Mouse (Mus musculus): ENCODE results near the gene Cdk15. TPM values are rescaled to one million over a fixed set of nuclear protein-coding genes. Genes with fewer than 3 reads are reported as not detected.

Gene Cdk15
- total RNA-seq, 4 experiments from 2014 or later, result 0.23 to 0.96 (median 0.59) TPM

DNA sequence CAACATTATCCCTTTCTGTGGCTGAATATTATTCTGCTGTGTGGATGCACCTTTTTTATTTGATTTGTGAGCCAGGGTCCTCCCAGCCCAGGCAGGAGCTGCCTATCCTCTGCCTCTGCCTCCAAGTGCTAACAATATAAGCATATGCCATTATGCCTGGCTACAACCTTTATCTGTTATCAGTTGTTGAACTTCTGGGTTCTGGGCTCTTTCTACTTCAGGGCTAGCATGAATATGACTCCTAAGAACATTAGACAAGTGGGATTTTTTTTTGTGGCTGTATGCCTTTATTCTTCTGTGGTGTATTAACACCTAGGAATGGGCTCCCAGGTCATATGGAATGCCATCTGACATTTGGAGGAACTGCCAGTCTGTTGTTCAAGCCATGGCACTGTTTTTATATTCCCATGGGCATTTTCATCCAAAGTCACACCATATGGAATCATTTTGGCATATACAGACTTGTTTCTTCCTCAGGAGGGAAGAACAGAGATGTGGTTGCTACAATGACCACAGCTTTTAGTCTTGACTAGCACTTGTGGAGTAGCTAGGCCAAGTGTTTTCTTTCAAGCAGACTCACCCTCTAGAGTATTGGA, 113.7 kb downstream of the Cdk15 start:
- no peak for DNase-seq (ENCODE audit: low spot score in 2 of 2)

DNA sequence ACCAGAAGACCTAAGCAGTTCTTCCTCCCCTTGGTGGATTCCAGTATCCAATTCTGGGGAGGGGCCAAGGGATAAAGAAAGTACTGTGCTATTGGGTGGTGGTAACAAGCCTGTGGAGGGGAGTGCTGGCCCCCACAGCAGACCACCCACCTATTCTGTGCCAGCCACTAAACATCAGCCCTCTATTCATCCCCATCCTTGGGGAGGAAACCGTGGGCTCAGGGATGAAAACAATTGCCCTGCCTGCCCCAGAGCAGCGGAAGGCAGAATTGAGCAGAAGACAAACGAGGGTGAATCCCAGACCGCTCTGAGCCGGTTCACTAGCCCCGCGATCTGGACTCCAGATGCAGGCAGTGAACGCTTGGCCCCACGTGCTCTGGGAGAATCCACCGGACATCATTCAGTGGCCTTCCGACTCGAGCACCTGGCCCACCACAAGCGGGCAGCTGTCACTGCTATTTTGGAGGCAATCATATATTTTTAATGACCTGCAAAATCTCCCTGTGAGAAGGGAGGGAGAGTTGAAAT, 119.4 kb downstream of the Cdk15 start:
- no peak for DNase-seq (ENCODE audit: low spot score in 2 of 2)

DNA sequence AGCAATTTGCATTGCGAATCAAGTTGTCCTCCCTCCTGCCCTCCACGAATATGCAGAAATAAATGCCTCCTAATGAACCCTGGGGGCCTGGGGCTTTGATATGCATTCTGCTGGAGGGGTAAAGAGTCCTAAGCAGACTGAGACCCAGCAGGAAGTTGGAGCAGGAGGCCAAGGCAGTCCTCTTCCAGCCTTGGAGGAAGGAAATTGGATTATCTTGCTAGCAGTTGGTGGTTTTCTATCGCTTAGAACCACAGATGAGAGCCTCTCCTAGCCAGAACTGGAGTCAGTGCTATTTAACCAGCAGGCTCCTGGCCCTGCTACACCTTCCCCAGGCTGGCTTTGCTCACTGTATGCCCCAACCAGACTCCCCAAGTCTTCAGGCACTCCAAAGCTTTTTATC, 119.9 kb downstream of the Cdk15 start:
- no peak for DNase-seq (ENCODE audit: low spot score in 2 of 2)

DNA sequence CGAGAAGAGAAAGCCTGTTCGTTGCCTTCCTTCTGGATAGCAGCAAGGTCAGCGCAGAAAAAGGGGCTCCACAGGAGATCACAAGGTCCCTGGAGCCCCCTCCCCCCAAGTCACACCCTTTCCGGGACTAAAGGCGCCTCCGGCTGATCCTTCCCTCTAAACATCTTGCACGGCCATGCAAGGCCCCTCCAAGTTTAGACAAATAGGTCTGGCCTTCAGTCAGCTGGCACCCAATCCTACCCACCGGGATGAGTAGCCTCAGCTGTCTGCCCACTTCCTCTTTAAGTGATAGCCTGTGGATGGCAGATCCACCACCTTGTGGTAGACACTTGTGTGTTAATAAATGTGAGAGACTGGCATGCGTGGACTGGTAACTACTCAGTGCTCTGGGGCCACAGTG, 120.6 kb downstream of the Cdk15 start:
- DNase-seq (ENCODE audit: low spot score in 2 of 2), result no peak

DNA sequence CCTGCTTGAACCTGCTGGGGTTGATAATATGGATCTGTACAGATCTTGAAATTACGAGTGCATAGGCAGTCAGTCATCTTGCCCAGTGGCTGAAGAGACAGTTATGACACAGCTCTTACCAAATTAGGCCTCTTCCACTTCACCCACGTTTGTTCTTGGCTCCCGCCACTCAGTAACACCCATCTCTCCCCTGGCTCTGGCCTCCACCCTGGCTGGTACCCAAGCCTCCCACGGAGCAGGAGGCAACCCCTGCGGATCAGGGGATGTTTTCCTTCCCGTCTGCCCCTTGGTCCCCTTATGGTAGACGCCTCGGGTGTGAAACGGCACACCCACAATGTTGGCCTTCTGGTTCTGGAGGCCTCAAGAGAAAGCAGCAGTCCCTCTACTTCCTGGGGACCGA, 124.2 kb downstream of the Cdk15 start:
- peak in 1 of 2 experiments; percentile 10 for DNase-seq (ENCODE audit: low spot score in 2 of 2)

DNA sequence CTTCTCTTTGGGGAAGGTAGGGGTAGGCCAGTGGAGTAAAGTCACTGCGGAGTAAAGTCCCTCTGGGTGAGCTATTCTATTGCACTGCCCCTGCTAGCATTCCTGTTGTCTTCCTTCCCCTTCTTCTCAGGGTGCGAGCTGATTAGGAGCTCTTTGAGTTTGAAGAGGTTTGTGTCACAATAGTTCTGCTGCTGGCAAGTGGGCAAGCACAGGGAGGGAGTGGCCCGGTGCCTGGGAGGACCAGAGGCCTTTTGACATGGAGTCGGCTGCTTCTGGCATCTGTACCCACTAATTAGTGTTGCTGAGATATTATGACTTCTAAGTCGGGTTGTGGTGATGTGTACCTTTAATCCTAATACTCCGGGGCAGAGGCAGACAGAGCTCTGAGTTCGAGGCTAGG, 124.8 kb downstream of the Cdk15 start:
- no peak for DNase-seq (ENCODE audit: low spot score in 2 of 2)

DNA sequence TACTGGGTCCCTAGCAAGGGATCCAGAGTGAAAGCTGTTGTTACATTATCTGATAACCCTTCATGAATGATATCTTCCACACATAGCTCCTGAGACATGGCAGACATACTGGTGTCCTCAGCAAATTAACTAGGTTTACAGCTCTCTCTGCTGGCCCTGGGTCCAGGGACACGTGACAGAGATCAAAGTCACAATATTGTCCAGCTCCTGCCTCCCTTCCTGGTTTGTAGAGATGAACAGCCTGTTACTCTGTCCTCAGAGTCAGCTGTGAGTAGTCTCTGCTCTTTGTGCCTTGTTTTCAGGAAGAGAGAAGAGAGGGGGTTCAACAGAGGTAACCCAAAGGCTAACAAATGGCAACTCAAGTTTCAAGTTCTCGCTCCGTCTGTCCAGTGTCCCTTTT, 125.8 kb downstream of the Cdk15 start:
- DNase-seq (ENCODE audit: low spot score in 2 of 2), result no peak

DNA sequence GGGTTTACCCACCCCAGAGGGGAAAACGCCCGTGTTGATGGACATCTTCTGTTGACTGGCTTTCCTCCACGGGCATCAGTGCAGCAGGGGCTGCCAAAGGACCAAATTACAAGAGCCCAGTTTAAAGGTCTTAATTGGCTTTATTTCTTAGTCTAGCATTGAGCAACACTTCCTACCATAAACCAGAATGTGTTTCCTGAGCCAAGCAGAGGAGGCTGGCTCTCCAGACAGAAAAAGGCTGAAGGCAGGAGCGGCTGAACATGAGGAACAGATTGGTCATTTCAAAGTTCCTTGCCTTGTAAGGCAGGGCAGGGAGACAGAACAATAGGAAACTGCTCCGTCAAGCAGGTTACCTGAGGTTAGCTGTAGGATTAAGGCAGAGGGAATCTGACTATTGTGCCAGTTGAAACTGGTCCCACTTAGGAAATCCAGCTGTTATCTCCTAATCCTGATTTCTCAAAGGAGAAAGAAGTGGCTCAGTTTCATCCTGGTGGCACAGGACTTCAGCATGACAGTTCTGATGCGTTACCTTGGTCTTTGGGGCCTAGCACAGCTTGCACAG, 126.4 kb downstream of the Cdk15 start:
- no peak for DNase-seq (ENCODE audit: low spot score in 2 of 2)

DNA sequence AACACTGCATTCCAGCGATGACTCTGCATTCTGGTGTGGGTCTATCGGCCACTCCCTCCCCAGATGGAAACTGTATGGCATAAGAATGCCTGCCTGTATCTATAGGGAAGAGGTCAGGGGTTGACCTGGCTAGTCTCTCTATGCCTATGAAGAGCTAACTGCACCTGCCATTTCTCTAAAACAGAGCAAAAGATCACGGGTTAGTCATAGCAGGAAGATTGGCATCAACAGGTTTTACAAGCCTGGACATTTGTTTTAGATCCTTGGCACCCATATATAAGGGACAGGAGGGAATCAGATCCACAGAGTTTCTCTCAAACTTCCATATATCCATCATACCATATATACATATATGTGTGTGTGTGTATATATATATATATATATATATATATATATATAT, 127.7 kb downstream of the Cdk15 start:
- no peak for DNase-seq (ENCODE audit: low spot score in 2 of 2)

DNA sequence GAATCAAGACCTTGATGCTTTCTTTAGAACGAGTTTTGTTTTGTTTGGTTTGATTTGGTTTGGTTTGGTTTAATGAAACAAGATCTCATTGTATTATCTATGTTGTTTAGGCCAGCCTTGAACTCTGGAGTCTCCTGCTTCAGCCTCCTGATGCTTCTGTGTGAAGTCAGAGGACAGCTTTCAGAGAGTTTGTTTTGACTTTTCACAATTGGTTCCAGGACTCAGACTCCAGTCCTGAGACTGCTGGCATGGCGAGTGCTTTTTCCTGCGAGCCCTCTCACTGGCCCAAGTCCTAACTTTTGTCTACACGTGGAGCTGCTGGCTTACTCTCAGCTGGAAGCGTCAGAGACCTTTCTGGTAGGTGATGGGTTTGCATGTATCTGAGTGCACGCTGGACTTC, 128.9 kb downstream of the Cdk15 start:
- DNase-seq (ENCODE audit: low spot score in 2 of 2), result no peak

DNA sequence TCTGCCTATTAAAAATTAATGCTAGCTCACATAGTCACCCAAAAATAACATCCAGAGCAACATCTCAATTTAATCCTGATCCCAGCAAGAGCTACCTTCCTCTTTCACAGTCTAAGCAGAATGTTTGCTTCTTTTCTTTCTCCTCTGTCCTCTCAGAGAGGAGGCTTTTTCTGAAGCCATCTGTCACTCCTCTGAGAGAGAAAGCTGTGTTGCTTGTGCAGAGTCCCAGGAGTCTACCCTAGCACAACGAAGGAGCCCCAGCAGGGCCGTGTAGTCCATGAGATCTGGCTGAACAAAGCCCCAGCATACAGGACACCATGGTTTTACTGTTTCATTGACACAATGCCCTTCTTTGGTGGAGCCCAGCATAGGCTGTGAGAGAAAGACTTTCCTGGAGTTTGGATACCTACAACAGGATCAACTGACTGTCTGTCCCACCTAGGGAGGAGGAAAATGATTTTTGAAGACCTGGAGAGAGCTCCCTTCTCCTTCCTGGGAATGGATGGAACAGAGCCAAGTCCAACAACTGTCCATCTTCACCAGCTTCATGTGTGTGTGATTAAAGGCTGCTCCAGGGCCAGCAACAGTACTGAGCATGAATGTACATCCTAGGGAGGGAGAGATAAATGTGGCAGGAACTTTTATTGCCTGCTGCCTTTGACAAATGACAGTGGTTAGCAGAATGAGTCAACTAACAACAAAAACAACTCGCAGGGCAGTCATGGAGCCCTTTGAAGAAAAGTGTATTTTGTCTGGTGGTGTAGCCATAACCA, 131.0 kb downstream of the Cdk15 start:
- no peak for DNase-seq (ENCODE audit: low spot score in 2 of 2)

DNA sequence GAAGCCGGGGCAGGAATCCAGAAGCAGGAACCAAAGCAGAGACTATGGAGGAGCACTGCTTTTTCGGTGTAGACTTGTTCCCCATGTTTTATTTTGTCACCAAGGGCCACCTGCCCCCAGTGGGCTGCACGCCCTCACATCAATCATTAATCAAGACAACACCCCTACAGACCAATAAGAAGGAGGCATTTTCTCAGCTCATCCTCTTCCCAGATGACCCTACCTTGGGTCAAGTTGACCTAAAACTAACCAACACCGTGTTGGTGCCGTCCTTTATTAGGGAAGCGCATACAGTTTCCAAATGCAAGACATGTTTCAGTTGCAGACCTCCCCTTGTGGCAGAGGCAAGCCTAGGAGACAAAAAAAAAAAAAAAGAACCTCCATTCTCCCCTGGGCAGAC, 132.5 kb downstream of the Cdk15 start:
- DNase-seq (ENCODE audit: low spot score in 2 of 2), result no peak

DNA sequence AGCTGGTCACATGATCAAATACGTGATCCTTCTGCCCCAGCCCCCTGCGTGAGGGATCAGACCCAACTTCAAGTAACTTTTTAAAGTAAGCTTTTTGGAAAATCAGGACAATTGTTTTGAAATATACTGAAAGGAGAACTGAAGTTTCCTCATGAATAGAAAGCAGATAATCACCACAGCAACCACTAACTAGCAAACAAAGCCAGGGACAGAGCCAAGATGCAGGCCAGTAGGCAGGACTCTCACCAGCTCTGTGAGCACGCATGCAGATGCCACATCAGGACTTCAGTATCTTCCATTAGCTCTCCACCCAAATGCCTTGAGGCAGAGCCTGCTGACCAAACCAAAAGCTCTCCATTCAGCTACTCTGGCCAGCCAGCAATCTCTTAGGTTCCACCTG, 135.0 kb downstream of the Cdk15 start:
- DNase-seq (ENCODE audit: low spot score in 2 of 2), result no peak

DNA sequence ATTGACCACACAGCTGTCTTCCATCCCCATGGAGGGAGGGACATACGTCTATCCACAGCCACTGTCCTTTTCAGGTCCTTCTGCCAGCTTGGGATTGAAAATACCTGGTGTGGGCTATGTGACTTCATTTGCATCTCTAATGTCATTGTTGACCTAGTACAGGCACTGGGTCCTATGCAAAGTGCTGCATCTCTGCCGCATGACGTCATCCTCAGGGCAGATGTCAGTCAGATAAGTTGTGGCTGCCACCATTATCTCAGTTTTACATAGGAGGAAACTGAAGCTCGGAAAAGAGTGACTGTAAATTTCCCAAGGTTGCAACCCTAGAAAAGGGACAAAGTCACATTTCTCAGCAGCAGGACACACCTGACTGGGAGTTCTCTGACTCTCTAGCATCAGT, 137.4 kb downstream of the Cdk15 start:
- no peak for DNase-seq (ENCODE audit: low spot score in 2 of 2)

DNA sequence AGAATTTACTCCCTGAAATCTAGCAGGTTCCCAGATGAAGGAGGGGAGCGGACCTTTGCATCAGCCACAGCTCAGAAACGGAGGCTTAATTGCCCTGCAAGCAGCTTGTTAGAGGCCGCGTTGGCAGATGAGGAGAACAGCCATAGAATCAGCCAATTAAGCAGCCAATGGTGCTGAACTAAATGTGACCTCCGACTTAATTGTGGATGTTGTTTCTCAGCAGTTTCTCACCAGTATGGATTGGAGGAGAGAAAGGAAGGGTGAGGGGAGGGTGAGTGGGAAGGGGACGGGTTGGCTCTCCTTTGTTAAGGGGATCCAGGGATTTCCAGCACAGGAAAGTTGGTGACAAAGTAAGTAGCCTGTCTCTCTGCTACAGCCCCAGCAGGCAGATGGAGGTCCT, 137.9 kb downstream of the Cdk15 start:
- no peak for DNase-seq (ENCODE audit: low spot score in 2 of 2)

DNA sequence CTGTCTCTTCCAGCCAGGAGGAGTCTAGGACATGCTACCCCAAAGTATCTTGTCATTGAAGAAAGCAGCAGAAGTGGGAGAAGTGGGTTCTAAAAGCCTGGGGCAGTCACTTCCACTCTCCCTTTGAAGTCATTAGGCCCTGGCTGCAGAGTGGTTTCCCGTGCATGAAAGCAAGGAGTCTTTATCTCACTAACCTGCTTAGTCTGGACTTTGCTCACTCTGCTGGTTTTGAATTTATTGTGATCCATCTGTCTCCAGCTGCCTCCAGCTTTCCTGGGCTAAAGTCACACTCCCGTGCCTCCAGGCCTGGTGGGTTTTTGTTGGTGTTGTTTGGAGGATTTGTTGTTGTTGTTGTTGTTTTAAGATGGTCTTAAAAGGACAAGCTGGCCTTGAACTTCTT, 139.3 kb downstream of the Cdk15 start:
- DNase-seq (ENCODE audit: low spot score in 2 of 2), result no peak

DNA sequence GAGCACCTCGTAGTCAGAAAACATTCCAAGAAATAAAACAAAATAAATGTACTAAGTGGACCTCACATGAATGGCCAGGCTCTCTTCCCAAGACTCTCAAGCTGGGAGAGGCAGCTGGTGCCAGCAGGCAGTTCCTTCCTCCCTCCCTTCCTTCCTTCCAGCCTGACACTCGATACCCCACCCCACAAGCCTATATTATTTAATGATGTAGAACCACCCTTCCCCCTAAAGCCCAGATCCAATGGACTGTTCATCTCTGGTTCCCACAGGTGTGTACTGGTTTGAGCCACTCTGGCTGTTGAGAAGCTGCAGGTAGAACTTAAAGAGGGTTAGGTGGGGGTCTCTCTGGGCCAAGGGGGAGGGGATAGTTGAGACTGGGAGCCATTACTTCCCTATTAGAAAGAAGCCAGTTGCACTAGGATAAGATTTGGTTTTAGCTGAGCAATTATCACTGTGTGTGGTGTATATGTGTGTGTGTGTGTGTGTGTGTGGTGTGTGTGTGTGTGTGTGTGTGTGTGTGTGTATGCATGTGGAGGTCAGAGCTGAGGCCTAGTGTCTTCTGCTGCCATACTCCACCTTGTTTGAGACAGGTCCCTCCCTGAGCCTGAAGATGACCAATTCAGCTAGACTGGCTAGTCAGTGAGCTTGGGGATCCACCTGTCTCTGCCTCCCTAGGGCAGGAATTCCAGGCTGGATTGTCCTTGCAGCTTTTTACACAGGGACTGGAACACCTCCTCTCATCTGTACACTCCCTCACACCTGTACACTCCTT, 143.0 kb downstream of the Cdk15 start:
- DNase-seq (ENCODE audit: low spot score in 2 of 2), result no peak

DNA sequence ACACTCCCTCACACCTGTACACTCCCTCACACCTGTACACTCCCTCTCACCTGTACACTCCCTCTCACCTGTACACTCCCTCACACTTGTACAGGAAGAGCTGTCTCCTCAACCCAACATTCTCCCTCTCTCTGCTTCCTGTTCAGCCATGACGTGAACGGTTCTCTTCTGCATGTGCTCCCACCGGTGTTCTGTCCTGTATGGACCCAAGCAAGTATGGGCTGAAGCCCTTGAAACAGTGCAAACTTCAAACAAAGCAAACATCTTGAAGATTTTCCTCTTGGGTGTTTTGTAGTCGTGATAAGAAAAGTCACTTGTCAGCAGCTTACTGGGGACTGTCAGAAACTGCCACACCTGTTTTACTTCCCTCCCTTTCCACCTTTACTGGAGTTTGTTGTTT, 144.5 kb downstream of the Cdk15 start:
- no peak for DNase-seq (ENCODE audit: low spot score in 2 of 2)

All from layer of hippocampus, adult 8-10 months (tissue).